Mouse (Mus musculus): ENCODE data around the gene Hbs1l. TPM values are rescaled to one million over a fixed set of nuclear protein-coding genes. Genes with fewer than 3 reads are reported as not detected.
A peak's percentile ranks its signal among the peaks of the same experiment; 100 is the strongest.

The Hbs1l gene
- total and polyA plus RNA-seq, 3 experiments = 103 to 115 TPM; not detected in 1

GRCm38 (mm10) chr10:21395426-21396139, 99.8 kb downstream of the Hbs1l start:
- H3K27ac ChIP-seq (ENCODE audit: control insufficient read depth, low read depth, low read length) = no peak overlapping the region
- H3K27me3 ChIP-seq (ENCODE audit: control insufficient read depth in 1 of 2, insufficient read depth in 2 of 2, low read length in 2 of 2) = no peaks in the 10 kb centered on the region; a peak in 2 of 4 replicates
- no peak overlapping the region for H3K9ac ChIP-seq (ENCODE audit: control insufficient read depth, low read depth, low read length, poor library complexity, severe bottlenecking)
- DNase-seq (ENCODE audit: low read depth, low spot score) = peak; percentile 72
- peaks cover 0 to 32% of the 10 kb centered on the region in 2 experiments; a peak in 2 of 4 replicates for H3K36me3 ChIP-seq (ENCODE audit: control insufficient read depth in 1 of 2, insufficient read depth in 2 of 2, low read length in 2 of 2)
- no peaks in the 10 kb centered on the region for H3K79me2 ChIP-seq (ENCODE audit: control insufficient read depth, insufficient read depth, low read length, poor library complexity)
- H3K4me1 ChIP-seq (ENCODE audit: control insufficient read depth in 1 of 2, insufficient read depth in 2 of 2, low read length in 2 of 2) = peaks cover 2 to 36% of the 10 kb centered on the region in 2 experiments
- no peaks in the 10 kb centered on the region for H3K9me3 ChIP-seq (replicated peaks; ENCODE audit: insufficient read depth, low read length)
- no peak overlapping the region for H3K4me3 ChIP-seq (ENCODE audit: control insufficient read depth in 1 of 2, insufficient read depth in 1 of 2, low read depth in 2 of 2, low read length in 2 of 2)
- no peak for TF ChIP-seq POLR2AphosphoS5 (IDR thresholded peaks at IDR 0.05; ENCODE audit: borderline replicate concordance, low read depth, low read length)
- no peak for TF ChIP-seq SMC3 (IDR thresholded peaks at IDR 0.05; ENCODE audit: low read depth, low read length)
- TF ChIP-seq MEF2A (IDR thresholded peaks at IDR 0.05; ENCODE audit: extremely low read depth, insufficient replicate concordance, low read depth, low read length, poor library complexity, severe bottlenecking) = no peak
- peak; percentile 77 to 89 for TF ChIP-seq EP300 (IDR thresholded peaks at IDR 0.05; ENCODE audit: low read depth in 1 of 2, low read length in 2 of 2)
- TF ChIP-seq CHD2 (IDR thresholded peaks at IDR 0.05; ENCODE audit: low read length) = no peak
- TF ChIP-seq MYC (IDR thresholded peaks at IDR 0.05; ENCODE audit: low read depth, low read length) = no peak
- no peak for TF ChIP-seq POLR2A (IDR thresholded peaks at IDR 0.05; ENCODE audit: control insufficient read depth in 1 of 2, insufficient read depth in 1 of 2, low read depth in 1 of 2, low read length in 2 of 2, poor library complexity in 1 of 2)
- no peak for TF ChIP-seq USF1 (IDR thresholded peaks at IDR 0.05; ENCODE audit: low read depth, low read length)
- no peak for TF ChIP-seq MAX (IDR thresholded peaks at IDR 0.05; ENCODE audit: low read length)
- peak; percentile 62 for TF ChIP-seq MYB (IDR thresholded peaks at IDR 0.05; ENCODE audit: low read depth, low read length)
- TF ChIP-seq ZC3H11A (IDR thresholded peaks at IDR 0.05; ENCODE audit: low read depth, low read length) = 0 out of 2 replicates have a peak, but pooled peaks have one; percentile 16
- no peak for TF ChIP-seq CHD1 (IDR thresholded peaks at IDR 0.05; ENCODE audit: low read depth, low read length)
- TF ChIP-seq ZMIZ1 (IDR thresholded peaks at IDR 0.05; ENCODE audit: low read depth, low read length) = no peak
- no peak for TF ChIP-seq MAZ (IDR thresholded peaks at IDR 0.05; ENCODE audit: low read depth, low read length)
- no peak for TF ChIP-seq RAD21 (IDR thresholded peaks at IDR 0.05; ENCODE audit: low read depth, low read length)
- no peak for TF ChIP-seq GABPA (IDR thresholded peaks at IDR 0.05; ENCODE audit: low read depth, low read length)
- peak; percentile 83 for TF ChIP-seq TCF12 (IDR thresholded peaks at IDR 0.05; ENCODE audit: low read depth, low read length)
- TF ChIP-seq UBTF (IDR thresholded peaks at IDR 0.05; ENCODE audit: borderline replicate concordance, insufficient read depth, low read depth, low read length) = no peak
- TF ChIP-seq SIN3A (IDR thresholded peaks at IDR 0.05; ENCODE audit: low read length) = no peak; the same call in 1 of the 2 replicates
- no peak for TF ChIP-seq JUND (IDR thresholded peaks at IDR 0.05; ENCODE audit: low read depth, low read length)
- no peak for TF ChIP-seq USF2 (IDR thresholded peaks at IDR 0.05; ENCODE audit: borderline replicate concordance in 1 of 2, insufficient read depth in 1 of 2, low read depth in 1 of 2, low read length in 2 of 2)
- no peak for TF ChIP-seq MXI1 (IDR thresholded peaks at IDR 0.05; ENCODE audit: low read depth, low read length)
- no peak for TF ChIP-seq NELFE (IDR thresholded peaks at IDR 0.05; ENCODE audit: low read depth, low read length)
- no peak for TF ChIP-seq KAT2A (conservative IDR thresholded peaks at IDR 0.05; ENCODE audit: low read depth, low read length)
- no peak for TF ChIP-seq BHLHE40 (IDR thresholded peaks at IDR 0.05; ENCODE audit: borderline replicate concordance, low read depth, low read length)
- peak; percentile 88 for TF ChIP-seq GATA1 (IDR thresholded peaks at IDR 0.05; ENCODE audit: low read depth, low read length)
- TF ChIP-seq POLR2AphosphoS2 (IDR thresholded peaks at IDR 0.05; ENCODE audit: low read length) = no peak
- no peak for TF ChIP-seq TAL1 (IDR thresholded peaks at IDR 0.05; ENCODE audit: low read length)
- no peak for TF ChIP-seq ZKSCAN1 (IDR thresholded peaks at IDR 0.05; ENCODE audit: low read depth, low read length)
- TF ChIP-seq NRF1 (IDR thresholded peaks at IDR 0.05; ENCODE audit: insufficient read depth, low read depth, low read length, poor library complexity, severe bottlenecking) = no peak
- TF ChIP-seq ETS1 (IDR thresholded peaks at IDR 0.05; ENCODE audit: low read depth, low read length) = peak; percentile 89
- TF ChIP-seq TBP (IDR thresholded peaks at IDR 0.05; ENCODE audit: low read depth, low read length) = no peak
- no peak; the same call in 1 of the 2 replicates for TF ChIP-seq MAFK (IDR thresholded peaks at IDR 0.05; ENCODE audit: borderline replicate concordance, low read depth, low read length)
- peak; percentile 79; the same call in 1 of the 2 replicates for TF ChIP-seq RCOR1 (IDR thresholded peaks at IDR 0.05; ENCODE audit: low read depth, low read length)
- no peak for TF ChIP-seq HCFC1 (IDR thresholded peaks at IDR 0.05; ENCODE audit: low read depth, low read length)
- TF ChIP-seq CTCF (IDR thresholded peaks at IDR 0.05 in 2 of 3, conservative IDR thresholded peaks at IDR 0.05 in 1 of 3; ENCODE audit: control insufficient read depth in 1 of 3, insufficient read depth in 1 of 3, low read depth in 2 of 3, low read length in 3 of 3, poor library complexity in 1 of 3, severe bottlenecking in 1 of 3) = no peak
- TF ChIP-seq ZNF384 (IDR thresholded peaks at IDR 0.05; ENCODE audit: low read depth, low read length) = no peak

Data from MEL (cell line).